Mouse (Mus musculus) E14TG2a.4 (cell line): ENCODE data around the gene Abhd17a.

Experiments
- H3K27me3 ChIP-seq: 2 replicates; pipeline ENCODE4 v1.6.1; 2014; ENCODE audit warnings: low read length, control low read depth; ENCODE audit not compliant: insufficient read depth
- H3K36me3 ChIP-seq: 2 replicates; pipeline ENCODE4 v1.6.1; 2014; ENCODE audit warnings: low read length, control low read depth; ENCODE audit not compliant: insufficient read depth
- H3K4me1 ChIP-seq: replicated peaks from 2 replicates; pipeline ENCODE4 v1.6.1; 2014; ENCODE audit warnings: low read depth, low read length, control low read depth
- H3K4me3 ChIP-seq: replicated peaks from 2 replicates; pipeline ENCODE4 v1.5.1; 2014; ENCODE audit warnings: mild to moderate bottlenecking, low read length
- H3K9me3 ChIP-seq: 2 replicates; pipeline ENCODE4 v1.6.1; 2014; ENCODE audit warnings: low read length, control low read depth
- CTCF ChIP-seq: conservative IDR thresholded peaks from 2 replicates; pipeline ENCODE4 v1.5.1; 2014; ENCODE audit warnings: low read length
- NANOG ChIP-seq: IDR thresholded peaks from 2 replicates; pipeline ENCODE4 v1.6.1; 2014; ENCODE audit warnings: borderline replicate concordance, low read length, mixed read lengths
- POU5F1 ChIP-seq: IDR thresholded peaks from 2 replicates; pipeline ENCODE4 v1.6.1; 2014; ENCODE audit warnings: low read length, borderline replicate concordance

The Abhd17a gene

GRCm38 (mm10) chr10:80552364-80552763 is 37.8 kb downstream of the Abhd17a start:
- peaks cover 68% of the 10 kb centered on the region for H3K36me3 ChIP-seq
- TF ChIP-seq POU5F1 (no peak), NANOG (no peak), CTCF (no peak)

GRCm38 (mm10) chr10:80549279-80549678 is 40.9 kb downstream of the Abhd17a start:
- peak overlapping the region; percentile 13; the same call in 1 of the 2 replicates for H3K4me3 ChIP-seq
- no peaks in the 10 kb centered on the region for H3K9me3 ChIP-seq
- H3K36me3 ChIP-seq = peaks cover 83% of the 10 kb centered on the region
- no peaks in the 10 kb centered on the region for H3K27me3 ChIP-seq
- TF ChIP-seq NANOG = no peak
- TF ChIP-seq POU5F1 = no peak
- TF ChIP-seq CTCF = no peak
- peaks cover 83% of the 10 kb centered on the region for H3K4me1 ChIP-seq

More at GRCm38 (mm10) chr10:80552364-80552763, 37.8 kb downstream of the Abhd17a start:
- Histone ChIP-seq H3K27me3 (no peaks in the 10 kb centered on the region), H3K9me3 (no peaks in the 10 kb centered on the region), H3K4me1 (peaks cover 83% of the 10 kb centered on the region), H3K4me3 (no peak overlapping the region)

- no peak for TF ChIP-seq POU5F1
- TF ChIP-seq CTCF = peak; percentile 70
- no peaks in the 10 kb centered on the region for H3K27me3 ChIP-seq
Observed at GRCm38 (mm10) chr10:80548428-80549006, 41.6 kb downstream of the Abhd17a start.

GRCm38 (mm10) chr10:80547539-80547938 is 42.6 kb downstream of the Abhd17a start:
- no peaks in the 10 kb centered on the region for H3K9me3 ChIP-seq
- H3K36me3 ChIP-seq = peaks cover 84% of the 10 kb centered on the region
- TF ChIP-seq NANOG = no peak
- TF ChIP-seq CTCF = no peak
- TF ChIP-seq POU5F1 = no peak
- H3K27me3 ChIP-seq = no peaks in the 10 kb centered on the region
- no peak overlapping the region; the same call in 1 of the 2 replicates for H3K4me3 ChIP-seq
- peaks cover 71% of the 10 kb centered on the region for H3K4me1 ChIP-seq

More at GRCm38 (mm10) chr10:80548428-80549006, 41.6 kb downstream of the Abhd17a start:
- Histone ChIP-seq H3K36me3 (peaks cover 83% of the 10 kb centered on the region), H3K4me3 (peak overlapping the region; percentile 3; the same call in 1 of the 2 replicates), H3K4me1 (peaks cover 76% of the 10 kb centered on the region), H3K9me3 (no peaks in the 10 kb centered on the region)

GRCm38 (mm10) chr10:80546945-80547344 is 43.2 kb downstream of the Abhd17a start:
- TF ChIP-seq CTCF (no peak), POU5F1 (no peak), NANOG (no peak)
- H3K27me3 ChIP-seq = no peaks in the 10 kb centered on the region
- H3K4me3 ChIP-seq = no peak overlapping the region; the same call in 1 of the 2 replicates
- H3K9me3 ChIP-seq = no peaks in the 10 kb centered on the region
- H3K36me3 ChIP-seq = peaks cover 90% of the 10 kb centered on the region
- H3K4me1 ChIP-seq = peaks cover 68% of the 10 kb centered on the region

- TF ChIP-seq NANOG (no peak), POU5F1 (no peak), CTCF (no peak)
- no peaks in the 10 kb centered on the region for H3K9me3 ChIP-seq
- H3K4me3 ChIP-seq = no peak overlapping the region
- peaks cover 67% of the 10 kb centered on the region for H3K4me1 ChIP-seq
- H3K27me3 ChIP-seq = no peaks in the 10 kb centered on the region
- H3K36me3 ChIP-seq = peaks cover 99% of the 10 kb centered on the region
Observed at GRCm38 (mm10) chr10:80545590-80545989, 44.6 kb downstream of the Abhd17a start.

- Histone ChIP-seq H3K9me3 (no peaks in the 10 kb centered on the region), H3K27me3 (no peaks in the 10 kb centered on the region), H3K4me1 (peaks cover 63% of the 10 kb centered on the region), H3K36me3 (peaks cover 85% of the 10 kb centered on the region), H3K4me3 (no peak overlapping the region)
- TF ChIP-seq NANOG (no peak), POU5F1 (no peak), CTCF (no peak)
Observed at GRCm38 (mm10) chr10:80543873-80544272, 46.3 kb downstream of the Abhd17a start.

GRCm38 (mm10) chr10:80539493-80539892 is 50.6 kb downstream of the Abhd17a start:
- H3K27me3 ChIP-seq = peaks cover 12% of the 10 kb centered on the region
- TF ChIP-seq CTCF = no peak
- no peak for TF ChIP-seq POU5F1
- no peak for TF ChIP-seq NANOG
- peaks cover 58% of the 10 kb centered on the region for H3K4me1 ChIP-seq
- H3K4me3 ChIP-seq = peak overlapping the region; percentile 17; the same call in 1 of the 2 replicates
- H3K36me3 ChIP-seq = peaks cover 42% of the 10 kb centered on the region
- no peaks in the 10 kb centered on the region for H3K9me3 ChIP-seq

- Histone ChIP-seq H3K9me3 (no peaks in the 10 kb centered on the region), H3K36me3 (peaks cover 36% of the 10 kb centered on the region)
Observed at GRCm38 (mm10) chr10:80538710-80539394, 51.3 kb downstream of the Abhd17a start, which contains the start of gene Atp8b3. Atp8b3 (minus strand) TSS chr10:80539124.

More at GRCm38 (mm10) chr10:80538710-80539394, 51.3 kb downstream of the Abhd17a start, which contains the start of gene Atp8b3:
- peaks cover 65% of the 10 kb centered on the region for H3K4me1 ChIP-seq
- peak within 1 kb of the TSS; percentile 82 for H3K4me3 ChIP-seq
- H3K27me3 ChIP-seq = peaks cover 12% of the 10 kb centered on the region
- TF ChIP-seq CTCF = peak; percentile 18; the same call in 1 of the 2 replicates
- TF ChIP-seq POU5F1 = no peak
